Mouse (Mus musculus) stomach, postnatal 0 days (tissue): ENCODE results near the gene Ube2e2.

ENCODE experiments used
- CTCF ChIP-seq: IDR thresholded peaks from 2 replicates; pipeline ENCODE4 v1.5.1; 2016; ENCODE audit warnings: antibody characterized with exemption, low read depth, mild to moderate bottlenecking, moderate library complexity
- EP300 ChIP-seq: optimal IDR thresholded peaks from 2 replicates; pipeline ENCODE3; 2016; ENCODE audit warnings: antibody characterized with exemption

- no peak for TF ChIP-seq CTCF
- TF ChIP-seq EP300: no peak
Measured at GRCm38 (mm10) chr14:18716970-18717369, 177.1 kb downstream of the Ube2e2 start.
